Mouse (Mus musculus) brown adipose tissue, adult 24 weeks (tissue): ENCODE data around the gene Plcd1. TPM values are rescaled to one million over a fixed set of nuclear protein-coding genes. Genes with fewer than 3 reads are reported as not detected.

Experiments
- H3K27ac ChIP-seq: fragments of 200-500 bp; replicated peaks from 2 replicates; pipeline ENCODE4 v1.5.1; 2012; ENCODE audit warnings: low read depth, mild to moderate bottlenecking, low read length
- H3K4me1 ChIP-seq: fragments of 200-500 bp; 2 replicates; pipeline ENCODE4 v1.6.1; 2012; ENCODE audit warnings: low read length, mixed read lengths; ENCODE audit not compliant: control insufficient read depth, insufficient read depth, insufficient read length
- H3K4me3 ChIP-seq: fragments of 200-500 bp; 2 replicates; pipeline ENCODE4 v1.5.1; 2012; ENCODE audit warnings: low read depth, mild to moderate bottlenecking, low read length, moderate library complexity; ENCODE audit not compliant: insufficient read depth
- polyA plus RNA-seq: library from polyadenylated mRNA; stranded (reverse); fragments of >200 nt; gene quantifications from 2 replicates; pipeline ENCODE4 v1.2.4, GENCODE M21; 2012; ENCODE audit not compliant: missing spikeins, insufficient read depth, insufficient read length

Plcd1 gene
- 12.0 and 17.2 TPM in 2 replicates for polyA plus RNA-seq

GRCm38 (mm10) chr9:119093419-119094295, at the start of gene Plcd1:
Plcd1 (minus strand) TSS chr9:119093502.
- Histone ChIP-seq H3K4me1 (peaks cover 17% of the 10 kb centered on the region), H3K27ac (peak within 1 kb of the TSS; percentile 59), H3K4me3 (peak within 1 kb of the TSS; percentile 92)

GRCm38 (mm10) chr9:119142066-119142465, 48.8 kb upstream of the Plcd1 start:
- no peak overlapping the region for H3K4me3 ChIP-seq

GRCm38 (mm10) chr9:119138836-119139235, 45.5 kb upstream of the Plcd1 start:
- Histone ChIP-seq H3K4me3 (no peak overlapping the region), H3K4me1 (no peaks in the 10 kb centered on the region), H3K27ac (no peak overlapping the region)

More at GRCm38 (mm10) chr9:119142066-119142465, 48.8 kb upstream of the Plcd1 start:
- Histone ChIP-seq H3K4me1 (no peaks in the 10 kb centered on the region), H3K27ac (no peak overlapping the region)

GRCm38 (mm10) chr9:119130692-119131091, 37.4 kb upstream of the Plcd1 start:
- Histone ChIP-seq H3K4me3 (no peak overlapping the region), H3K27ac (no peak overlapping the region), H3K4me1 (no peaks in the 10 kb centered on the region)

- no peak overlapping the region for H3K27ac ChIP-seq
- H3K4me1 ChIP-seq, result no peaks in the 10 kb centered on the region
- H3K4me3 ChIP-seq, result no peak overlapping the region
Measured at GRCm38 (mm10) chr9:119128436-119129181, 35.3 kb upstream of the Plcd1 start.

GRCm38 (mm10) chr9:119122596-119123369, 29.5 kb upstream of the Plcd1 start:
- H3K27ac ChIP-seq, result no peak overlapping the region
- H3K4me1 ChIP-seq, result no peaks in the 10 kb centered on the region
- no peak overlapping the region for H3K4me3 ChIP-seq

- no peaks in the 10 kb centered on the region for H3K4me1 ChIP-seq
- H3K27ac ChIP-seq, result no peak overlapping the region
Measured at GRCm38 (mm10) chr9:119120168-119120560, 26.9 kb upstream of the Plcd1 start.

GRCm38 (mm10) chr9:119119409-119120167, 26.3 kb upstream of the Plcd1 start:
- Histone ChIP-seq H3K4me3 (no peak overlapping the region), H3K27ac (no peak overlapping the region), H3K4me1 (no peaks in the 10 kb centered on the region)

More at GRCm38 (mm10) chr9:119120168-119120560, 26.9 kb upstream of the Plcd1 start:
- no peak overlapping the region for H3K4me3 ChIP-seq

- no peaks in the 10 kb centered on the region for H3K4me1 ChIP-seq
- no peak overlapping the region for H3K4me3 ChIP-seq
- no peak overlapping the region for H3K27ac ChIP-seq
Measured at GRCm38 (mm10) chr9:119114911-119115310, 21.6 kb upstream of the Plcd1 start.

- Histone ChIP-seq H3K4me3 (no peak overlapping the region), H3K27ac (0 out of 2 replicates have a peak overlapping the region, but pooled peaks have one; percentile 5), H3K4me1 (no peaks in the 10 kb centered on the region)
Measured at GRCm38 (mm10) chr9:119110640-119111039, 17.3 kb upstream of the Plcd1 start.

- H3K27ac ChIP-seq, result no peak overlapping the region
- no peak overlapping the region for H3K4me3 ChIP-seq
- no peaks in the 10 kb centered on the region for H3K4me1 ChIP-seq
Measured at GRCm38 (mm10) chr9:119109685-119110353, 16.5 kb upstream of the Plcd1 start.

GRCm38 (mm10) chr9:119107566-119107965, 14.3 kb upstream of the Plcd1 start:
- Histone ChIP-seq H3K4me1 (no peaks in the 10 kb centered on the region), H3K27ac (no peak overlapping the region), H3K4me3 (no peak overlapping the region)

GRCm38 (mm10) chr9:119102783-119103113, 9.4 kb upstream of the Plcd1 start:
- no peak overlapping the region for H3K27ac ChIP-seq
- H3K4me1 ChIP-seq, result no peaks in the 10 kb centered on the region
- H3K4me3 ChIP-seq, result peak overlapping the region; percentile 77
